In the genomic region with DNA sequence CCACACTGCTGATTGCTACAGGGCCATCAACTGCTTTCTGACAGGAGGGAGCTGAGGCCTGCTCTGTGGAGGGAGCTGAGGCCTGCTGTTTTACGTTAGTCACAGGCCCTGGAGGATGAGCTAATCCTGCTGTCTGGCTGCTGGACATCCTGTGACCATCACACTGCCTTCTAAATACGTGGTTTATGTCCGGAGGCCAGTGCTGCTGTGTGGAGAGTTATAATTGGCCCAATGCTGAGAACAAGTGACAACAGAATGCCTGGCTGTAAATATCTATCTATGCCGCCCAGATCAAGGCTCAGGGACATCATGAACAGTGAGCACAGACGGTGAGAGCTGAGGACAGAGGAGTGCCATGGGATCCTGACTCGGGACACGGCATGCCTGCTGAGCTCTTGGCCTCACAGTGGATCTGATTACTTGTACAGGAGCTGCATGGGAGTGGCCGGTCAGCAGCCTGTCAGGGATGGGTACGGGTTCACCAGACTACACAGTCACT, we compare ENCODE assay signal across 9 mouse cellular contexts. TPM values are rescaled to one million over a fixed set of nuclear protein-coding genes. Genes with fewer than 3 reads are reported as not detected.
DNase-seq lines count a peak whose midpoint lies in the region; ATAC-seq and TF ChIP-seq lines count a peak whose summit lies in the region.
"Had no signal": no experiment of that assay in that cellular context is flagged by ENCODE, and none has a peak within 500 bp of the region (broad histone marks: within the 10 kb centered on the region; RNA-seq: fewer than 3 reads in every experiment).

No protein-coding gene starts in this region.

- H3K4me2 ChIP-seq in heart, postnatal 0 days (ENCODE audit: low read depth, low read length): no peak overlapping the region

- DNase-seq in heart, adult 8-10 months (ENCODE audit: low spot score): peak; percentile 28
- no peak for DNase-seq in heart, postnatal 25 days (ENCODE audit: low spot score)
- peak; percentile 65 for DNase-seq in MN1 (ENCODE audit: low spot score)
- peak; percentile 50 for DNase-seq in cerebellum, adult 9-11 months
- peak; percentile 17 for DNase-seq in heart, postnatal 0 days (ENCODE audit: low spot score)
- no peak for DNase-seq in thymus, postnatal 0 days (ENCODE audit: low spot score)
- DNase-seq in forebrain, embryonic 10.5 days (ENCODE audit: extremely low spot score, low spot score): no peak
- DNase-seq in urinary bladder, postnatal 10 days (ENCODE audit: low spot score): no peak
- DNase-seq: left cerebral cortex, postnatal 4 days had no signal

- peaks cover 12% of the 10 kb centered on the region for H3K36me3 ChIP-seq in heart, postnatal 0 days (replicated peaks; ENCODE audit: control insufficient read depth, insufficient read depth, low read length)
- H3K36me3 ChIP-seq in forebrain, embryonic 10.5 days (replicated peaks): no peaks in the 10 kb centered on the region

- H3K27me3 ChIP-seq in heart, postnatal 0 days (ENCODE audit: control insufficient read depth, insufficient read depth, low read length): no peaks in the 10 kb centered on the region
- H3K27me3 ChIP-seq in forebrain, embryonic 10.5 days (ENCODE audit: poor library complexity, severe bottlenecking): no peaks in the 10 kb centered on the region

- H3K4me1 ChIP-seq in heart, postnatal 0 days (ENCODE audit: control insufficient read depth, insufficient read depth): no peaks in the 10 kb centered on the region
- no peaks in the 10 kb centered on the region for H3K4me1 ChIP-seq in forebrain, embryonic 10.5 days

- peak; percentile 69 for ATAC-seq in heart, postnatal 0 days (ENCODE audit: insufficient read depth, low read depth)

- no peak overlapping the region for H3K4me3 ChIP-seq in heart, postnatal 0 days (ENCODE audit: low read depth, low read length)
- no peak overlapping the region for H3K4me3 ChIP-seq in forebrain, embryonic 10.5 days

- intact Hi-C loops in heart, postnatal 25 days (cut with DNase I): no loop called here

- no peak for TF ChIP-seq EP300 in heart, postnatal 0 days (IDR thresholded peaks at IDR 0.05; ENCODE audit: low read depth)

- no peak for TF ChIP-seq CTCF in heart, postnatal 0 days (IDR thresholded peaks at IDR 0.05; ENCODE audit: low read depth)

- 32% methylated on average over 9 of the region's 9 CpGs for WGBS in heart, postnatal 0 days
- WGBS in forebrain, embryonic 10.5 days: 67% methylated on average over 9 of the region's 9 CpGs

- H3K27ac ChIP-seq in heart, postnatal 0 days (ENCODE audit: low read depth): 0 out of 2 replicates have a peak overlapping the region, but pooled peaks have one; percentile 3
- H3K27ac ChIP-seq in forebrain, embryonic 10.5 days: no peak overlapping the region

- H3K9me3 ChIP-seq in heart, postnatal 0 days (replicated peaks; ENCODE audit: control insufficient read depth, low read length): no peaks in the 10 kb centered on the region
- H3K9me3 ChIP-seq in forebrain, embryonic 10.5 days: no peaks in the 10 kb centered on the region

- no peak overlapping the region for H3K9ac ChIP-seq in heart, postnatal 0 days (replicated peaks; ENCODE audit: low read depth, low read length)

RNA-seq across cellular contexts. Expression of gene Zfyve21, which starts 34.4 kb away (rescaled TPM):
- total RNA-seq in heart, adult 8-10 months (2022): 10 to 100 TPM; 57.5 to 90.1 (median 67.6) TPM
- total RNA-seq in heart, postnatal 25 days (2021): 10 to 100 TPM; 61.1 to 66.7 TPM
- total RNA-seq in heart, postnatal 0 days (2014; rRNA removed; ENCODE audit: low replicate concordance): 75.9 and 85.0 TPM in 2 replicates
- polyA plus RNA-seq in heart, postnatal 0 days (2015; fragmentation: Nextera tagmentation; extraction: Ambion mirVana): 91.1 and 106 TPM in 2 replicates
- polyA plus RNA-seq in thymus, postnatal 0 days (2015; fragmentation: Nextera tagmentation; extraction: Ambion mirVana): 73.7 and 76.6 TPM in 2 replicates
- 68.2 and 69.3 TPM in 2 replicates for polyA plus RNA-seq in forebrain, embryonic 10.5 days (2016; fragmentation: Nextera tagmentation; extraction: Ambion mirVana)

RNA-seq across cellular contexts. Expression of gene Xrcc3, which starts 34.7 kb away (rescaled TPM):
- total RNA-seq in heart, adult 8-10 months (2022): 1 to 10 TPM in 1 of 4 experiments, under 1 TPM in 3; 0.54 to 1.1 (median 0.77) TPM
- 1 to 10 TPM; 1.9 to 2.2 TPM for total RNA-seq in heart, postnatal 25 days (2021)
- 3.5 and 40.9 TPM in 2 replicates for total RNA-seq in heart, postnatal 0 days (2014; rRNA removed; ENCODE audit: low replicate concordance)
- polyA plus RNA-seq in heart, postnatal 0 days (2015; fragmentation: Nextera tagmentation; extraction: Ambion mirVana): 1.6 and 2.0 TPM in 2 replicates
- 5.0 and 5.7 TPM in 2 replicates for polyA plus RNA-seq in thymus, postnatal 0 days (2015; fragmentation: Nextera tagmentation; extraction: Ambion mirVana)
- polyA plus RNA-seq in forebrain, embryonic 10.5 days (2016; fragmentation: Nextera tagmentation; extraction: Ambion mirVana): 16.7 and 21.5 TPM in 2 replicates

RNA-seq across cellular contexts. Expression of gene Ppp1r13b, which starts 59.6 kb away (rescaled TPM):
- total RNA-seq in heart, adult 8-10 months (2022): 10 to 100 TPM; 16.7 to 20.8 (median 18.6) TPM
- 10 to 100 TPM; 17.4 to 19.1 TPM for total RNA-seq in heart, postnatal 25 days (2021)
- total RNA-seq in heart, postnatal 0 days (2014; rRNA removed; ENCODE audit: low replicate concordance): 18.2 TPM in 2 replicates
- 9.9 and 11.2 TPM in 2 replicates for polyA plus RNA-seq in heart, postnatal 0 days (2015; fragmentation: Nextera tagmentation; extraction: Ambion mirVana)
- 17.0 and 18.3 TPM in 2 replicates for polyA plus RNA-seq in thymus, postnatal 0 days (2015; fragmentation: Nextera tagmentation; extraction: Ambion mirVana)
- 2.9 and 3.1 TPM in 2 replicates for polyA plus RNA-seq in forebrain, embryonic 10.5 days (2016; fragmentation: Nextera tagmentation; extraction: Ambion mirVana)

Comparison
In these comparisons a context has a peak if more than half of its experiments do, and no peak if none do; other contexts are left out.
1. DNase-seq: peak in heart, adult 8-10 months (single experiment), MN1 (single experiment), cerebellum, adult 9-11 months (single experiment) and heart, postnatal 0 days (single experiment); none in heart, postnatal 25 days (single experiment), thymus, postnatal 0 days (single experiment), forebrain, embryonic 10.5 days (single experiment) and urinary bladder, postnatal 10 days (single experiment).